Mouse (Mus musculus) CH12.LX (cell line): ENCODE data around the gene Ldlrad3.

Experiments used
- CHD2 ChIP-seq: IDR thresholded peaks from 2 replicates; pipeline ENCODE4 v1.6.1; 2011; ENCODE audit warnings: low read length, improper control_type of control experiment
- ETS1 ChIP-seq: conservative IDR thresholded peaks from 2 replicates; pipeline ENCODE4 v1.6.1; 2012; ENCODE audit warnings: low read depth, mild to moderate bottlenecking, inconsistent platforms, low read length, improper control_type of control experiment, moderate library complexity
- USF1 ChIP-seq: IDR thresholded peaks from 2 replicates; pipeline ENCODE4 v1.6.1; 2014; ENCODE audit warnings: low read depth, mild to moderate bottlenecking, inconsistent platforms, low read length, improper control_type of control experiment

DNA sequence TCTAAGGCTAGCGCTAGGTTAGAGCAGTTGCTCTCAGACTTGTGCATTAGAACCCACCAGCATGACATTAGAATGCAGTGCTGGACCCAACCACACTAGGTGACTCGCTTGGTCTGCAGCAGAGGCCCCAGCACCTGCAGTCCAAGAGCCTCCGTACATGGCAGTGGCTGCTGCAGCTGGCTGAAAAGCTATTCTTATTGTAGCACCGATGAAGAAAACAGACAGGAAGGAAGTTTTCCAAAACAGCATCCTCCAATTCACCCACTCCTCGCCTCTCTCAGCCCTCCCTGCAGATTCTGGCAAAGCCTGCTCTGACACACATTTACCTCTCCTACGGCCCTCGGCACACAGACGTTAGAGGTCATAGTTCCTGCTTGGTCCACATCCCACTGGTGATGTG is 130.0 kb downstream of the Ldlrad3 start:
- TF ChIP-seq CHD2 (no peak), ETS1 (no peak), USF1 (no peak)
